8 mouse cellular contexts compared by ENCODE assay signal in the genomic region with DNA sequence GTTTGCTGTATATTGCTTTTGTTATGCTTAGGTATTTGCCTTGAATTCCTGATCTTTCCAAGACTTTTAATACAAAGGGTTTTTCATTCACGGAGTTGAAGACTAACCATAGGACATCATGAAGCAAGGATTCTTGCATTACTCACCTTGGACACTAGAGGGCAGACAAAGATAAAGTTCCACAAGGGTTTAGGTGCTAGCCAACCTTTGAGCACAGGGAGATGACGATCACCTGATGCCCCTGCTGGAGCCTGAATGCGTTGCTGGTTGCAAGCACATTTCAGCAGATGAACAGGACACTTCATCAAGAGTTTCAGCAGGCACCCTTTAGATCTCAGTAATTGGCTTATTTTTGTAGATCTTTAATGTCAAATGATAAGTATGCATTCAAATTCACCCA. TPM values are rescaled to one million over a fixed set of nuclear protein-coding genes. Genes with fewer than 3 reads are reported as not detected.
DNase-seq lines count a peak whose midpoint lies in the region; ATAC-seq and TF ChIP-seq lines count a peak whose summit lies in the region.

No protein-coding gene starts in this region.

- H3K4me2 ChIP-seq in forebrain, postnatal 0 days (ENCODE audit: low read depth), result no peak overlapping the region
- no peak overlapping the region for H3K4me2 ChIP-seq in intestine, embryonic 14.5 days (ENCODE audit: low read length)

- no peak overlapping the region for H3K9ac ChIP-seq in forebrain, postnatal 0 days
- no peak overlapping the region for H3K9ac ChIP-seq in intestine, embryonic 14.5 days (ENCODE audit: low read length)

- H3K9me3 ChIP-seq in forebrain, postnatal 0 days (ENCODE audit: low read length), result no peaks in the 10 kb centered on the region
- no peaks in the 10 kb centered on the region for H3K9me3 ChIP-seq in intestine, embryonic 14.5 days (ENCODE audit: control insufficient read depth, low read length)
- no peaks in the 10 kb centered on the region for H3K9me3 ChIP-seq in midbrain, embryonic 10.5 days (replicated peaks)

- no peaks in the 10 kb centered on the region for H3K27me3 ChIP-seq in cerebellum, adult 2 months (ENCODE audit: control insufficient read depth, insufficient read depth, low read length)
- H3K27me3 ChIP-seq in forebrain, postnatal 0 days (ENCODE audit: insufficient read depth, low read length), result no peaks in the 10 kb centered on the region
- H3K27me3 ChIP-seq in intestine, embryonic 14.5 days (replicated peaks; ENCODE audit: control insufficient read depth, insufficient read depth, low read length), result no peaks in the 10 kb centered on the region
- no peaks in the 10 kb centered on the region for H3K27me3 ChIP-seq in midbrain, embryonic 10.5 days (ENCODE audit: low read depth, poor library complexity, severe bottlenecking)

- peak; percentile 79 for DNase-seq in adrenal gland, postnatal 10 days
- DNase-seq in adrenal gland, postnatal 4 days (ENCODE audit: low spot score in 2 of 2), result no peak
- peak; percentile 66 to 81 for DNase-seq in cerebellum, adult 2 months
- DNase-seq in forebrain, postnatal 0 days, result peak; percentile 94
- peak; percentile 67 for DNase-seq in intestine, embryonic 14.5 days (ENCODE audit: low spot score)
- DNase-seq in left cerebral cortex, postnatal 10 days (ENCODE audit: extremely low spot score in 1 of 2, low spot score in 2 of 2), result peak; percentile 77 to 87
- DNase-seq in midbrain, embryonic 10.5 days (ENCODE audit: low spot score), result peak; percentile 50
- DNase-seq in spleen, adult 12 weeks (ENCODE audit: low spot score), result peak; percentile 33

- TF ChIP-seq CTCF in cerebellum, adult 2 months (IDR thresholded peaks at IDR 0.05; ENCODE audit: borderline replicate concordance, insufficient read depth, low read depth, low read length), result peak; percentile 97
- TF ChIP-seq CTCF in forebrain, postnatal 0 days (IDR thresholded peaks at IDR 0.05; ENCODE audit: low read depth), result peak; percentile 99

- no peaks in the 10 kb centered on the region for H3K4me1 ChIP-seq in cerebellum, adult 2 months (ENCODE audit: control insufficient read depth, insufficient read depth, low read length)
- no peaks in the 10 kb centered on the region for H3K4me1 ChIP-seq in forebrain, postnatal 0 days (ENCODE audit: insufficient read depth)
- H3K4me1 ChIP-seq in intestine, embryonic 14.5 days (replicated peaks; ENCODE audit: control insufficient read depth, insufficient read depth, low read length), result no peaks in the 10 kb centered on the region
- H3K4me1 ChIP-seq in midbrain, embryonic 10.5 days, result no peaks in the 10 kb centered on the region

- H3K27ac ChIP-seq in cerebellum, adult 2 months (ENCODE audit: insufficient read depth, low read length), result no peak overlapping the region
- no peak overlapping the region for H3K27ac ChIP-seq in forebrain, postnatal 0 days (ENCODE audit: low read depth, low read length)
- no peak overlapping the region for H3K27ac ChIP-seq in intestine, embryonic 14.5 days (ENCODE audit: low read depth)
- no peak overlapping the region for H3K27ac ChIP-seq in midbrain, embryonic 10.5 days (replicated peaks)

- 0% methylated on average over 3 of the region's 3 CpGs for WGBS in cerebellum, adult 2 months
- WGBS in forebrain, postnatal 0 days, result under 1% methylated on average over 3 of the region's 3 CpGs
- WGBS in intestine, embryonic 14.5 days, result 8% methylated on average over 3 of the region's 3 CpGs
- 6% methylated on average over 3 of the region's 3 CpGs for WGBS in midbrain, embryonic 10.5 days

- no peak overlapping the region for H3K4me3 ChIP-seq in cerebellum, adult 2 months (replicated peaks; ENCODE audit: insufficient read depth, low read depth, low read length)
- no peak overlapping the region for H3K4me3 ChIP-seq in forebrain, postnatal 0 days (ENCODE audit: low read depth, low read length)
- no peak overlapping the region for H3K4me3 ChIP-seq in intestine, embryonic 14.5 days (ENCODE audit: low read depth, low read length)
- no peak overlapping the region for H3K4me3 ChIP-seq in midbrain, embryonic 10.5 days

- TF ChIP-seq POLR2A in cerebellum, adult 2 months (IDR thresholded peaks at IDR 0.05; ENCODE audit: borderline replicate concordance, insufficient read depth, low read length), result no peak

- ATAC-seq in forebrain, postnatal 0 days, result peak; percentile 95
- ATAC-seq in intestine, embryonic 14.5 days (replicated peaks; ENCODE audit: low FRiP score, low TSS enrichment, low read depth), result peak; percentile 58

- intact Hi-C loops in left cerebral cortex, postnatal 10 days (cut with DNase I), result loop anchor here (5.0 to 10.0 kb wide), 2 partner anchors 562 to 640 kb away; a partner anchor contains a TSS

- no peaks in the 10 kb centered on the region for H3K36me3 ChIP-seq in forebrain, postnatal 0 days (ENCODE audit: insufficient read depth)
- no peaks in the 10 kb centered on the region for H3K36me3 ChIP-seq in intestine, embryonic 14.5 days (ENCODE audit: control insufficient read depth, insufficient read depth, low read length)
- H3K36me3 ChIP-seq in midbrain, embryonic 10.5 days, result no peaks in the 10 kb centered on the region

RNA-seq across cellular contexts. Expression of a gene that starts 13.2 kb away (rescaled TPM):
- total RNA-seq in adrenal gland, postnatal 10 days (2021), result 10 to 100 TPM; 41.0 to 41.3 TPM
- 10 to 100 TPM; 32.4 to 36.2 TPM for total RNA-seq in adrenal gland, postnatal 4 days (2021)
- 53.9 and 54.7 TPM in 2 replicates for polyA plus RNA-seq in cerebellum, adult 2 months (2012; rRNA removed)
- 54.9 and 61.9 TPM in 2 replicates for total RNA-seq in forebrain, postnatal 0 days (2014; rRNA removed)
- polyA plus RNA-seq in forebrain, postnatal 0 days (2015; fragmentation: Nextera tagmentation; extraction: Ambion mirVana), result 108 and 110 TPM in 2 replicates
- 86.7 and 92.2 TPM in 2 replicates for polyA plus RNA-seq in intestine, embryonic 14.5 days (2014; fragmentation: Nextera tagmentation; extraction: Ambion mirVana)
- total RNA-seq in left cerebral cortex, postnatal 10 days (2021), result 10 to 100 TPM; 28.5 to 30.7 TPM
- 107 and 110 TPM in 2 replicates for polyA plus RNA-seq in midbrain, embryonic 10.5 days (2016; fragmentation: Nextera tagmentation; extraction: Ambion mirVana)

RNA-seq across cellular contexts. Expression of a gene that starts 23.9 kb away (rescaled TPM):
- total RNA-seq in adrenal gland, postnatal 10 days (2021), result 1 to 10 TPM; 5.6 to 9.1 TPM
- 1 to 10 TPM; 6.0 to 6.7 TPM for total RNA-seq in adrenal gland, postnatal 4 days (2021)
- polyA plus RNA-seq in cerebellum, adult 2 months (2012; rRNA removed), result 3.3 and 3.6 TPM in 2 replicates
- total RNA-seq in forebrain, postnatal 0 days (2014; rRNA removed), result 5.2 and 5.3 TPM in 2 replicates
- polyA plus RNA-seq in forebrain, postnatal 0 days (2015; fragmentation: Nextera tagmentation; extraction: Ambion mirVana), result 2.2 and 2.9 TPM in 2 replicates
- 3.8 and 4.0 TPM in 2 replicates for polyA plus RNA-seq in intestine, embryonic 14.5 days (2014; fragmentation: Nextera tagmentation; extraction: Ambion mirVana)
- 1 to 10 TPM; 4.9 to 5.3 TPM for total RNA-seq in left cerebral cortex, postnatal 10 days (2021)
- 1.3 and 2.0 TPM in 2 replicates for polyA plus RNA-seq in midbrain, embryonic 10.5 days (2016; fragmentation: Nextera tagmentation; extraction: Ambion mirVana)

RNA-seq across cellular contexts. Expression of a gene that starts 30.8 kb away (rescaled TPM):
- under 1 TPM; 0.12 to 0.66 TPM for total RNA-seq in adrenal gland, postnatal 10 days (2021)
- total RNA-seq in adrenal gland, postnatal 4 days (2021), result 10 to 100 TPM in 1 of 2 experiments, 1 to 10 TPM in 1; 2.1 to 83.8 TPM
- polyA plus RNA-seq in cerebellum, adult 2 months (2012; rRNA removed), result not detected in 2 replicates
- not detected in 2 replicates for total RNA-seq in forebrain, postnatal 0 days (2014; rRNA removed)
- not detected in 2 replicates for polyA plus RNA-seq in forebrain, postnatal 0 days (2015; fragmentation: Nextera tagmentation; extraction: Ambion mirVana)
- 0.15 and 0.42 TPM in 2 replicates for polyA plus RNA-seq in intestine, embryonic 14.5 days (2014; fragmentation: Nextera tagmentation; extraction: Ambion mirVana)
- total RNA-seq in left cerebral cortex, postnatal 10 days (2021), result not detected
- polyA plus RNA-seq in midbrain, embryonic 10.5 days (2016; fragmentation: Nextera tagmentation; extraction: Ambion mirVana), result not detected in 2 replicates

Comparison
In these comparisons a context has a peak if more than half of its experiments do, and no peak if none do; other contexts are left out.
1. DNase-seq: peak in adrenal gland, postnatal 10 days (single experiment), cerebellum, adult 2 months (2 of 2), forebrain, postnatal 0 days (single experiment), intestine, embryonic 14.5 days (single experiment), left cerebral cortex, postnatal 10 days (2 of 2), midbrain, embryonic 10.5 days (single experiment) and spleen, adult 12 weeks (single experiment); none in adrenal gland, postnatal 4 days (0 of 2).